ENCODE assay signal across 10 mouse cellular contexts in genomic region chrX:12950928-12951660, GRCm38 (mm10).
DNase-seq lines count a peak whose midpoint lies in the region; ATAC-seq lines count a peak whose summit lies in the region.
"Had no signal": no experiment of that assay in that cellular context is flagged by ENCODE, and none has a peak within 500 bp of the region (broad histone marks: within the 10 kb centered on the region; RNA-seq: fewer than 3 reads in every experiment).

No protein-coding gene starts in this region.

- no peak overlapping the region for H3K9ac ChIP-seq in kidney, embryonic 14.5 days (ENCODE audit: low read depth, low read length)
- H3K9ac ChIP-seq: heart, embryonic 15.5 days; neural tube, embryonic 13.5 days had no signal

- no peaks in the 10 kb centered on the region for H3K27me3 ChIP-seq in kidney, embryonic 14.5 days (ENCODE audit: control insufficient read depth, insufficient read depth, low read length)
- H3K27me3 ChIP-seq: neural tube, embryonic 13.5 days had no signal

- no peak overlapping the region for H3K27ac ChIP-seq in kidney, embryonic 14.5 days (ENCODE audit: low read depth, low read length)
- H3K27ac ChIP-seq: heart, embryonic 15.5 days; neural tube, embryonic 13.5 days had no signal

- ATAC-seq in kidney, embryonic 14.5 days (ENCODE audit: low FRiP score, low TSS enrichment), result peak; percentile 60; the same call in 1 of the 2 replicates

- no peak overlapping the region for H3K4me3 ChIP-seq in kidney, embryonic 14.5 days (ENCODE audit: low read length)
- H3K4me3 ChIP-seq: heart, embryonic 15.5 days; neural tube, embryonic 13.5 days had no signal

- no peak overlapping the region for H3K4me2 ChIP-seq in kidney, embryonic 14.5 days (replicated peaks; ENCODE audit: low read depth, low read length)
- H3K4me2 ChIP-seq: heart, embryonic 15.5 days; neural tube, embryonic 13.5 days had no signal

- 56% methylated on average over 7 of the region's 7 CpGs for WGBS in kidney, embryonic 14.5 days

- no peaks in the 10 kb centered on the region for H3K9me3 ChIP-seq in kidney, embryonic 14.5 days (ENCODE audit: control insufficient read depth, low read length)
- H3K9me3 ChIP-seq: heart, embryonic 15.5 days; neural tube, embryonic 13.5 days had no signal

- no peaks in the 10 kb centered on the region for H3K36me3 ChIP-seq in kidney, embryonic 14.5 days (ENCODE audit: control insufficient read depth, insufficient read depth, low read length)
- H3K36me3 ChIP-seq: heart, embryonic 15.5 days; neural tube, embryonic 13.5 days had no signal

- intact Hi-C loops in heart, postnatal 14 days (cut with DNase I), result no loop called here

- H3K4me1 ChIP-seq in kidney, embryonic 14.5 days (ENCODE audit: control insufficient read depth, insufficient read depth, low read length), result no peaks in the 10 kb centered on the region
- H3K4me1 ChIP-seq: neural tube, embryonic 13.5 days had no signal

- no peak for DNase-seq in kidney, adult 18-20 months
- DNase-seq in adrenal gland, postnatal 14 days, result peak; percentile 46
- peak; percentile 18 to 26 for DNase-seq in heart, postnatal 14 days
- peak; percentile 53 to 63 for DNase-seq in right cerebral cortex, adult 2 months (ENCODE audit: low spot score in 2 of 2)
- DNase-seq in spleen, adult 18-20 months, result no peak
- DNase-seq in natural killer cell, adult 2 months (ENCODE audit: low spot score in 2 of 2), result no peak
- no peak for DNase-seq in spleen, adult 12 weeks (ENCODE audit: low spot score)

Comparison
In these comparisons a context has a peak if more than half of its experiments do, and no peak if none do; other contexts are left out.
1. DNase-seq: peak in adrenal gland, postnatal 14 days (single experiment), heart, postnatal 14 days (2 of 2) and right cerebral cortex, adult 2 months (2 of 2); none in kidney, adult 18-20 months (single experiment), spleen, adult 18-20 months (0 of 2), natural killer cell, adult 2 months (0 of 2) and spleen, adult 12 weeks (single experiment).